Mouse (Mus musculus) stomach, postnatal 0 days (tissue): Measurements from ENCODE around the gene Inpp4a. TPM values are rescaled to one million over a fixed set of nuclear protein-coding genes. Genes with fewer than 3 reads are reported as not detected.

Source experiments
- ATAC-seq: fragments of 200-750 bp; cut with Nextera tagmentation; 2 replicates; pipeline ENCODE4 v1.8.0; 2017; ENCODE audit not compliant: low FRiP score, low TSS enrichment
- DNase-seq: peaks from one replicate; pipeline ENCODE4 v3.0.0-alpha.2; 2016; ENCODE audit warnings: low spot score
- H3K27ac ChIP-seq: fragments of 300-500 bp; sonication (generic); replicated peaks from 2 replicates; pipeline ENCODE4 v1.5.1; 2014; ENCODE audit warnings: mild to moderate bottlenecking, control low read depth
- H3K27me3 ChIP-seq: fragments of 300-500 bp; sonication (generic); 2 replicates; pipeline ENCODE4 v1.6.1; 2014; ENCODE audit warnings: low read length; ENCODE audit not compliant: control insufficient read depth, insufficient read depth
- H3K36me3 ChIP-seq: fragments of 300-500 bp; sonication (generic); 2 replicates; pipeline ENCODE4 v1.6.1; 2014; ENCODE audit warnings: low read length, mixed read lengths; ENCODE audit not compliant: control insufficient read depth, insufficient read depth
- H3K4me1 ChIP-seq: fragments of 300-500 bp; sonication (generic); replicated peaks from 2 replicates; pipeline ENCODE4 v1.6.1; 2014; ENCODE audit warnings: antibody characterized with exemption; ENCODE audit not compliant: control insufficient read depth, insufficient read depth
- H3K4me2 ChIP-seq: fragments of 300-500 bp; sonication (generic); replicated peaks from 2 replicates; pipeline ENCODE4 v1.6.1; 2014; ENCODE audit warnings: low read depth, mild to moderate bottlenecking, control low read depth, moderate library complexity
- H3K4me3 ChIP-seq: fragments of 300-500 bp; sonication (generic); 2 replicates; pipeline ENCODE4 v1.5.1; 2014; ENCODE audit warnings: low read depth, low read length, control low read depth
- H3K9ac ChIP-seq: fragments of 300-500 bp; sonication (generic); 2 replicates; pipeline ENCODE4 v1.6.1; 2014; ENCODE audit warnings: mild to moderate bottlenecking, low read length, control low read depth, mixed read lengths
- H3K9me3 ChIP-seq: fragments of 300-500 bp; sonication (generic); 2 replicates; pipeline ENCODE4 v1.6.1; 2016; ENCODE audit warnings: low read length; ENCODE audit not compliant: control insufficient read depth
- CTCF ChIP-seq: IDR thresholded peaks from 2 replicates; pipeline ENCODE4 v1.5.1; 2016; ENCODE audit warnings: antibody characterized with exemption, low read depth, mild to moderate bottlenecking, moderate library complexity
- EP300 ChIP-seq: optimal IDR thresholded peaks from 2 replicates; pipeline ENCODE3; 2016; ENCODE audit warnings: antibody characterized with exemption
- WGBS: fragments of 180-500 bp; shearing (Covaris S2); extraction: QIAGEN DNeasy Blood & Tissue Kit; methylation state at CpG from one replicate; pipeline ENCODE4 v1.1.7; 2014; 5-methylcytosine and 5-hydroxymethylcytosine counted together
- polyA plus RNA-seq: library from polyadenylated mRNA; unstranded; fragments of >200 nt; fragmentation: Nextera tagmentation; extraction: Ambion mirVana; gene quantifications from 2 replicates; pipeline ENCODE4 v1.2.1, GENCODE M21; 2015

Inpp4a gene
- polyA plus RNA-seq, 1 experiment from 2014 or later = 10.6 TPM

GRCm38 (mm10) chr1:37362721-37363120 lies 63.1 kb downstream of the Inpp4a start:
- Histone ChIP-seq H3K27ac (no peak overlapping the region), H3K9ac (no peak overlapping the region), H3K27me3 (no peaks in the 10 kb centered on the region), H3K4me2 (no peak overlapping the region), H3K36me3 (peaks cover 2% of the 10 kb centered on the region; the same call in 1 of the 2 replicates), H3K9me3 (no peaks in the 10 kb centered on the region), H3K4me1 (no peaks in the 10 kb centered on the region), H3K4me3 (no peak overlapping the region)
- WGBS = 91% methylated on average over 10 of the region's 10 CpGs
- ATAC-seq (no peak), DNase-seq (no peak)
- TF ChIP-seq EP300 (no peak), CTCF (no peak)

- 97% methylated on average over 10 of the region's 10 CpGs for WGBS
- Histone ChIP-seq H3K4me1 (no peaks in the 10 kb centered on the region), H3K27ac (no peak overlapping the region), H3K4me2 (no peak overlapping the region), H3K27me3 (no peaks in the 10 kb centered on the region), H3K4me3 (no peak overlapping the region), H3K9ac (no peak overlapping the region), H3K36me3 (peaks cover 15% of the 10 kb centered on the region; the same call in 1 of the 2 replicates), H3K9me3 (no peaks in the 10 kb centered on the region)
- TF ChIP-seq EP300 (no peak), CTCF (no peak)
- no peak for ATAC-seq
- DNase-seq = no peak
Measured at GRCm38 (mm10) chr1:37368125-37368524, 68.5 kb downstream of the Inpp4a start.

GRCm38 (mm10) chr1:37368768-37369385 lies 69.2 kb downstream of the Inpp4a start:
- Histone ChIP-seq H3K36me3 (peaks cover 15% of the 10 kb centered on the region; the same call in 1 of the 2 replicates), H3K4me3 (no peak overlapping the region), H3K9ac (no peak overlapping the region), H3K4me1 (no peaks in the 10 kb centered on the region), H3K27me3 (no peaks in the 10 kb centered on the region), H3K27ac (no peak overlapping the region), H3K9me3 (no peaks in the 10 kb centered on the region), H3K4me2 (no peak overlapping the region)
- 83% methylated on average over 7 of the region's 7 CpGs for WGBS
- no peak for TF ChIP-seq EP300
- ATAC-seq = no peak
- DNase-seq = no peak

GRCm38 (mm10) chr1:37376177-37376576 lies 76.5 kb downstream of the Inpp4a start:
- Histone ChIP-seq H3K4me1 (no peaks in the 10 kb centered on the region), H3K27ac (no peak overlapping the region), H3K27me3 (no peaks in the 10 kb centered on the region), H3K4me2 (no peak overlapping the region), H3K9me3 (no peaks in the 10 kb centered on the region), H3K4me3 (no peak overlapping the region), H3K36me3 (peaks cover 10% of the 10 kb centered on the region; the same call in 1 of the 2 replicates), H3K9ac (no peak overlapping the region)
- DNase-seq (no peak), ATAC-seq (no peak)
- WGBS = 89% methylated on average over 8 of the region's 8 CpGs
- no peak for TF ChIP-seq CTCF
- TF ChIP-seq EP300 = no peak

GRCm38 (mm10) chr1:37376751-37377150 lies 77.1 kb downstream of the Inpp4a start:
- DNase-seq (no peak), ATAC-seq (no peak)
- no peaks in the 10 kb centered on the region for H3K9me3 ChIP-seq
- 93% methylated on average over 2 of the region's 2 CpGs for WGBS
- TF ChIP-seq EP300 (no peak), CTCF (no peak)
- peaks cover 10% of the 10 kb centered on the region; the same call in 1 of the 2 replicates for H3K36me3 ChIP-seq
- H3K4me1 ChIP-seq = no peaks in the 10 kb centered on the region
- no peak overlapping the region for H3K4me3 ChIP-seq
- H3K27me3 ChIP-seq = no peaks in the 10 kb centered on the region
- no peak overlapping the region for H3K27ac ChIP-seq
- no peak overlapping the region for H3K9ac ChIP-seq
- H3K4me2 ChIP-seq = no peak overlapping the region

- no peak overlapping the region for H3K27ac ChIP-seq
- peaks cover 6% of the 10 kb centered on the region; the same call in 1 of the 2 replicates for H3K36me3 ChIP-seq
- DNase-seq (no peak), ATAC-seq (no peak)
- H3K9ac ChIP-seq = no peak overlapping the region
- no peaks in the 10 kb centered on the region for H3K4me1 ChIP-seq
- WGBS = 82% methylated on average over 5 of the region's 5 CpGs
- no peaks in the 10 kb centered on the region for H3K9me3 ChIP-seq
- H3K27me3 ChIP-seq = no peaks in the 10 kb centered on the region
- no peak overlapping the region for H3K4me3 ChIP-seq
- TF ChIP-seq CTCF (no peak), EP300 (no peak)
- H3K4me2 ChIP-seq = no peak overlapping the region
Measured at GRCm38 (mm10) chr1:37378095-37378494, 78.4 kb downstream of the Inpp4a start.
